Mouse (Mus musculus) liver, adult 2 months (tissue): ENCODE measurements around the gene Fgfr2.

ENCODE experiments used
- CTCF ChIP-seq: fragments of 200-500 bp; IDR thresholded peaks from 2 replicates; pipeline ENCODE4 v1.5.1; 2011; ENCODE audit warnings: low read depth, low read length, control low read depth
- POLR2A ChIP-seq: fragments of 200-500 bp; IDR thresholded peaks from 2 replicates; pipeline ENCODE4 v1.6.1; 2011; ENCODE audit warnings: low read length, control low read depth; ENCODE audit not compliant: insufficient read depth; ENCODE audit errors: extremely low read depth

GRCm38 (mm10) chr7:132891561-132892310 is 231.4 kb downstream of the Fgfr2 start:
- no peak for TF ChIP-seq POLR2A
- no peak for TF ChIP-seq CTCF
